Mouse (Mus musculus) thymus, adult 2 months (tissue): ENCODE results near the gene Gfral.

Experiments used
- CTCF ChIP-seq: fragments of 200-500 bp; IDR thresholded peaks from 2 replicates; pipeline ENCODE4 v1.5.1; 2012; ENCODE audit warnings: mild to moderate bottlenecking, control low read depth, low read length, moderate library complexity, borderline replicate concordance; ENCODE audit not compliant: control insufficient read depth, poor library complexity, insufficient read depth; ENCODE audit errors: extremely low read depth
- POLR2A ChIP-seq: fragments of 200-500 bp; IDR thresholded peaks from 2 replicates; pipeline ENCODE4 v1.6.1; 2012; ENCODE audit warnings: mild to moderate bottlenecking, low read length, control low read depth, moderate library complexity; ENCODE audit not compliant: control insufficient read depth, poor library complexity, insufficient read depth; ENCODE audit errors: extremely low read depth

DNA sequence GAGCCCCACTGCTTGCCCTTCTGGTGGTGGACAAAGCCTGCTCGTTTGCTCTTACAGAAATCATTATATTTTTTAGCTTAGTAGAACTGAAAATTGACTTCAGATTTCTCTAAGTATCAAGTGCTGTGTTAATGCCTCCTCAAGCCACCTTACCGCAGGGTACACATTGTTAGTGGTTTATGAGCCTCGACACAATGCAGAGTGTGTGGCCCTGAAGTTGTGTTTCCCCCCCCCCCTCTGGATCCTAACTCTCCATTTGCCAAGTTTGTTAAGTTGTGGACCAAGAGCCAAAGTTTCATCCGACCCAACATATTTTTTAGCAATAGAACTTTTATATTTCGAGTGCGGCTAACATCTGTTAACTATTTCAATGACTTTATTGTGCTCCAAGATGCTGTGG lies 79.4 kb downstream of the Gfral start:
- TF ChIP-seq CTCF (no peak), POLR2A (no peak)
